Mouse (Mus musculus) liver, adult 2 months (tissue): Measurements from ENCODE around the gene Blzf1. TPM values are rescaled to one million over a fixed set of nuclear protein-coding genes. Genes with fewer than 3 reads are reported as not detected.
A peak's percentile ranks its signal among the peaks of the same experiment; 100 is the strongest.

Experiments used
- DNase-seq: peaks from one replicate; pipeline ENCODE4 v3.0.0-alpha.2; 2011; ENCODE audit warnings: low read depth, low spot score; ENCODE audit errors: extremely low read depth
- H3K27ac ChIP-seq: fragments of 200-500 bp; replicated peaks from 2 replicates; pipeline ENCODE4 v1.5.1; 2012; ENCODE audit warnings: low read depth, mild to moderate bottlenecking, control low read depth, inconsistent platforms, low read length; ENCODE audit not compliant: insufficient read depth
- H3K27me3 ChIP-seq: fragments of 200-500 bp; 2 replicates; pipeline ENCODE4 v1.6.1; 2012; ENCODE audit warnings: mild to moderate bottlenecking, moderate library complexity, low read length, inconsistent platforms; ENCODE audit not compliant: control insufficient read depth, insufficient read depth
- H3K36me3 ChIP-seq: fragments of 200-500 bp; 2 replicates; pipeline ENCODE4 v1.6.1; 2012; ENCODE audit warnings: low read length, inconsistent platforms; ENCODE audit not compliant: control insufficient read depth, insufficient read depth
- H3K4me1 ChIP-seq: fragments of 200-500 bp; 2 replicates; pipeline ENCODE4 v1.6.1; 2011; ENCODE audit warnings: low read length; ENCODE audit not compliant: control insufficient read depth, insufficient read depth
- H3K4me3 ChIP-seq: fragments of 200-500 bp; 2 replicates; pipeline ENCODE4 v1.5.1; 2011; ENCODE audit warnings: low read depth, mild to moderate bottlenecking, control low read depth, low read length, moderate library complexity; ENCODE audit not compliant: insufficient read depth
- H3K79me2 ChIP-seq: fragments of 200-500 bp; 2 replicates; pipeline ENCODE4 v1.6.1; 2012; ENCODE audit warnings: inconsistent platforms, mild to moderate bottlenecking, low read length, moderate library complexity; ENCODE audit not compliant: control insufficient read depth, insufficient read depth
- H3K9ac ChIP-seq: fragments of 200-500 bp; 2 replicates; pipeline ENCODE4 v1.6.1; 2012; ENCODE audit warnings: low read depth, mild to moderate bottlenecking, control low read depth, inconsistent platforms, low read length
- CTCF ChIP-seq: fragments of 200-500 bp; IDR thresholded peaks from 2 replicates; pipeline ENCODE4 v1.5.1; 2011; ENCODE audit warnings: low read depth, low read length, control low read depth
- POLR2A ChIP-seq: fragments of 200-500 bp; IDR thresholded peaks from 2 replicates; pipeline ENCODE4 v1.6.1; 2011; ENCODE audit warnings: low read length, control low read depth; ENCODE audit not compliant: insufficient read depth; ENCODE audit errors: extremely low read depth
- WGBS: fragments of 180-500 bp; shearing (Covaris S2); methylation state at CpG from one replicate; pipeline ENCODE4 v1.1.7; 2018; 5-methylcytosine and 5-hydroxymethylcytosine counted together
- polyA plus RNA-seq: library from polyadenylated mRNA; depleted of rRNA; stranded (reverse); fragments of >200 nt; gene quantifications from 2 replicates; pipeline ENCODE4 v1.2.3, GENCODE M21; 2012
- total RNA-seq: library from RNA; depleted of rRNA; stranded (reverse); fragments of >200 nt; gene quantifications from 2 replicates; pipeline ENCODE4 v1.2.3, GENCODE M21; 2014

Gene Blzf1
- total and polyA plus RNA-seq, 2 experiments: 1.9 to 7.6 TPM

GRCm38 (mm10) chr1:164327764-164328163 is 20.5 kb upstream of the Blzf1 start:
- H3K27ac ChIP-seq: no peak overlapping the region
- TF ChIP-seq POLR2A (no peak), CTCF (no peak)

GRCm38 (mm10) chr1:164326600-164327155 is 19.4 kb upstream of the Blzf1 start:
- H3K27me3 ChIP-seq: no peaks in the 10 kb centered on the region
- 91% methylated on average over 6 of the region's 6 CpGs for WGBS
- no peak for TF ChIP-seq POLR2A
- no peak for TF ChIP-seq CTCF
- no peak overlapping the region for H3K9ac ChIP-seq
- DNase-seq: no peak
- H3K4me3 ChIP-seq: no peak overlapping the region
- H3K27ac ChIP-seq: no peak overlapping the region
- no peaks in the 10 kb centered on the region for H3K79me2 ChIP-seq
- peaks cover 13% of the 10 kb centered on the region; the same call in 1 of the 2 replicates for H3K4me1 ChIP-seq
- H3K36me3 ChIP-seq: no peaks in the 10 kb centered on the region

More at GRCm38 (mm10) chr1:164327764-164328163, 20.5 kb upstream of the Blzf1 start:
- Histone ChIP-seq H3K4me3 (no peak overlapping the region), H3K79me2 (no peaks in the 10 kb centered on the region), H3K9ac (no peak overlapping the region), H3K4me1 (peaks cover 10% of the 10 kb centered on the region; the same call in 1 of the 2 replicates), H3K36me3 (no peaks in the 10 kb centered on the region), H3K27me3 (no peaks in the 10 kb centered on the region)
- WGBS: 78% methylated on average over 7 of the region's 7 CpGs
- DNase-seq: no peak

GRCm38 (mm10) chr1:164324878-164325277 is 17.6 kb upstream of the Blzf1 start:
- H3K27me3 ChIP-seq: no peaks in the 10 kb centered on the region
- no peak overlapping the region for H3K4me3 ChIP-seq
- TF ChIP-seq CTCF (no peak), POLR2A (no peak)
- H3K79me2 ChIP-seq: no peaks in the 10 kb centered on the region
- peak; percentile 82 for DNase-seq
- H3K9ac ChIP-seq: no peak overlapping the region
- H3K36me3 ChIP-seq: no peaks in the 10 kb centered on the region
- peak overlapping the region; percentile 44 for H3K27ac ChIP-seq
- peaks cover 13% of the 10 kb centered on the region; the same call in 1 of the 2 replicates for H3K4me1 ChIP-seq
- 17% methylated on average over 2 of the region's 2 CpGs for WGBS

GRCm38 (mm10) chr1:164324221-164324620 is 16.9 kb upstream of the Blzf1 start:
- Histone ChIP-seq H3K79me2 (no peaks in the 10 kb centered on the region), H3K9ac (no peak overlapping the region), H3K27ac (no peak overlapping the region), H3K27me3 (no peaks in the 10 kb centered on the region), H3K4me1 (peaks cover 13% of the 10 kb centered on the region; the same call in 1 of the 2 replicates), H3K4me3 (no peak overlapping the region), H3K36me3 (no peaks in the 10 kb centered on the region)
- DNase-seq: peak; percentile 90
- TF ChIP-seq CTCF (no peak), POLR2A (no peak)
- WGBS: 26% methylated on average over 4 of the region's 4 CpGs

- Histone ChIP-seq H3K4me1 (peaks cover 13% of the 10 kb centered on the region; the same call in 1 of the 2 replicates), H3K79me2 (no peaks in the 10 kb centered on the region), H3K27me3 (no peaks in the 10 kb centered on the region), H3K4me3 (no peak overlapping the region), H3K27ac (no peak overlapping the region), H3K36me3 (no peaks in the 10 kb centered on the region), H3K9ac (no peak overlapping the region)
- 89% methylated on average over 8 of the region's 8 CpGs for WGBS
- TF ChIP-seq POLR2A: no peak
- TF ChIP-seq CTCF: no peak
- no peak for DNase-seq
Observed at GRCm38 (mm10) chr1:164322987-164323650, 15.8 kb upstream of the Blzf1 start.

GRCm38 (mm10) chr1:164321408-164321807 is 14.1 kb upstream of the Blzf1 start:
- Histone ChIP-seq H3K27me3 (no peaks in the 10 kb centered on the region), H3K9ac (no peak overlapping the region), H3K27ac (0 out of 2 replicates have a peak overlapping the region, but pooled peaks have one; percentile 7), H3K36me3 (no peaks in the 10 kb centered on the region), H3K4me3 (no peak overlapping the region), H3K4me1 (peaks cover 13% of the 10 kb centered on the region; the same call in 1 of the 2 replicates), H3K79me2 (no peaks in the 10 kb centered on the region)
- DNase-seq: peak; percentile 71
- WGBS: 23% methylated on average over 10 of the region's 10 CpGs
- TF ChIP-seq CTCF (no peak), POLR2A (no peak)
